Mouse (Mus musculus) MEL (cell line): ENCODE measurements at regions not wholly inside any gene's neighbourhood (a gene's known extent, or its start where the extent isn't known, plus 50 kb on each side); places are given as distances from the start of the nearest gene placed in this dataset.

Experiments
- CTCF ChIP-seq, 3 experiments: IDR thresholded peaks in 2 of 3; conservative IDR thresholded peaks in 1 of 3; 2 replicates each; pipeline ENCODE4 v1.5.1; 2011 to 2012; ENCODE audit warnings: low read length in 3 of 3, low read depth in 2 of 3, mild to moderate bottlenecking in 2 of 3, improper control_type of control experiment in 1 of 3, inconsistent platforms in 1 of 3, mixed read lengths in 1 of 3, moderate library complexity in 1 of 3; ENCODE audit not compliant: control insufficient read depth in 1 of 3, insufficient read depth in 1 of 3, poor library complexity in 1 of 3, severe bottlenecking in 1 of 3
- GATA1 ChIP-seq: IDR thresholded peaks from 2 replicates; pipeline ENCODE4 v1.6.1; 2011; ENCODE audit warnings: low read depth, low read length, improper control_type of control experiment
- KAT2A ChIP-seq: conservative IDR thresholded peaks from 2 replicates; pipeline ENCODE4 v1.6.1; 2012; ENCODE audit warnings: low read depth, low read length, improper control_type of control experiment, inconsistent platforms
- POLR2A ChIP-seq, 2 experiments: IDR thresholded peaks; 2 replicates each; pipeline ENCODE4 v1.6.1; 2011 to 2012; ENCODE audit warnings: low read length in 2 of 2, mild to moderate bottlenecking in 2 of 2, control low read depth in 1 of 2, improper control_type of control experiment in 1 of 2, low read depth in 1 of 2, moderate library complexity in 1 of 2; ENCODE audit not compliant: control insufficient read depth in 1 of 2, insufficient read depth in 1 of 2, poor library complexity in 1 of 2
- POLR2AphosphoS5 ChIP-seq: IDR thresholded peaks from 2 replicates; pipeline ENCODE4 v1.6.1; 2012; ENCODE audit warnings: low read depth, borderline replicate concordance, mild to moderate bottlenecking, inconsistent platforms, low read length, moderate library complexity, mixed read lengths
- TAL1 ChIP-seq: IDR thresholded peaks from 2 replicates; pipeline ENCODE4 v1.6.1; 2012; ENCODE audit warnings: mild to moderate bottlenecking, inconsistent platforms, low read length, moderate library complexity, mixed read lengths
- TCF12 ChIP-seq: IDR thresholded peaks from 2 replicates; pipeline ENCODE4 v1.6.1; 2014; ENCODE audit warnings: low read depth, mild to moderate bottlenecking, inconsistent platforms, low read length, improper control_type of control experiment, moderate library complexity
- USF2 ChIP-seq, 2 experiments: IDR thresholded peaks; 2 replicates each; pipeline ENCODE4 v1.6.1; 2011 to 2012; ENCODE audit warnings: improper control_type of control experiment in 2 of 2, low read length in 2 of 2, borderline replicate concordance in 1 of 2, inconsistent platforms in 1 of 2, low read depth in 1 of 2, mild to moderate bottlenecking in 1 of 2; ENCODE audit not compliant: insufficient read depth in 1 of 2
- ZMIZ1 ChIP-seq: IDR thresholded peaks from 2 replicates; pipeline ENCODE4 v1.6.1; 2012; ENCODE audit warnings: low read depth, mild to moderate bottlenecking, inconsistent platforms, low read length, improper control_type of control experiment, moderate library complexity

DNA sequence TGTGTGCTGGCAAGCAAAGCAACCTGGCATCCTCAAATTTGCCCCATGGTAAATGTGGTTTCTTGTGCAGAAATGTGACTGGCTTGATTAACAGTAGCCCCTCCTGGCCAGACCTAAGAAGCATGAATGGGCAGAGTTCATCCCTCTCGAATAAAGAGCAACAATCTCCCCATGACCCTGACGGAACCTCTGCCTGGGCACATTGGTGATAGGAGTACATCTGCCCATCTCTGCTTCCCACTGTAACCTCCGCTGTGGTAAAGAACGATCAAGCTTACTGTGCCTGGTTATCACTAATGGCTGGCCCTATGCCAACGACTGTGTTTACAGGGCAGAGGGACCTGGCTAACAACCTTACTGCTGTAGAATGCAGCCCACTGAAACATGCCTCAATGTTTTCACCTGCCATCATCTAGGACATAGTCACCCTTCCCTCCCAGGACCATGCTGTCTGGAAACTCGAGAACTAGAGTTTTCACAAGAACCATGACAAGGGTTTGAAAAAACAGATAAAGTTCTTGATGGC is 69.6 kb upstream of the Tspan2 start:
- TF ChIP-seq CTCF (IDR thresholded peaks at IDR 0.05 in 2 of 3, conservative IDR thresholded peaks at IDR 0.05 in 1 of 3; ENCODE audit: control insufficient read depth in 1 of 3, insufficient read depth in 1 of 3, low read depth in 2 of 3, low read length in 3 of 3, poor library complexity in 1 of 3, severe bottlenecking in 1 of 3) (no peak), TAL1 (no peak), TCF12 (no peak), GATA1 (no peak), USF2 (IDR thresholded peaks at IDR 0.05; ENCODE audit: borderline replicate concordance in 1 of 2, insufficient read depth in 1 of 2, low read depth in 1 of 2, low read length in 2 of 2) (no peak), ZMIZ1 (no peak), KAT2A (no peak), POLR2A (IDR thresholded peaks at IDR 0.05; ENCODE audit: control insufficient read depth in 1 of 2, insufficient read depth in 1 of 2, low read depth in 1 of 2, low read length in 2 of 2, poor library complexity in 1 of 2) (no peak), POLR2AphosphoS5 (no peak)
